Mouse (Mus musculus): ENCODE measurements around the gene Hist2h3c1.

DNA sequence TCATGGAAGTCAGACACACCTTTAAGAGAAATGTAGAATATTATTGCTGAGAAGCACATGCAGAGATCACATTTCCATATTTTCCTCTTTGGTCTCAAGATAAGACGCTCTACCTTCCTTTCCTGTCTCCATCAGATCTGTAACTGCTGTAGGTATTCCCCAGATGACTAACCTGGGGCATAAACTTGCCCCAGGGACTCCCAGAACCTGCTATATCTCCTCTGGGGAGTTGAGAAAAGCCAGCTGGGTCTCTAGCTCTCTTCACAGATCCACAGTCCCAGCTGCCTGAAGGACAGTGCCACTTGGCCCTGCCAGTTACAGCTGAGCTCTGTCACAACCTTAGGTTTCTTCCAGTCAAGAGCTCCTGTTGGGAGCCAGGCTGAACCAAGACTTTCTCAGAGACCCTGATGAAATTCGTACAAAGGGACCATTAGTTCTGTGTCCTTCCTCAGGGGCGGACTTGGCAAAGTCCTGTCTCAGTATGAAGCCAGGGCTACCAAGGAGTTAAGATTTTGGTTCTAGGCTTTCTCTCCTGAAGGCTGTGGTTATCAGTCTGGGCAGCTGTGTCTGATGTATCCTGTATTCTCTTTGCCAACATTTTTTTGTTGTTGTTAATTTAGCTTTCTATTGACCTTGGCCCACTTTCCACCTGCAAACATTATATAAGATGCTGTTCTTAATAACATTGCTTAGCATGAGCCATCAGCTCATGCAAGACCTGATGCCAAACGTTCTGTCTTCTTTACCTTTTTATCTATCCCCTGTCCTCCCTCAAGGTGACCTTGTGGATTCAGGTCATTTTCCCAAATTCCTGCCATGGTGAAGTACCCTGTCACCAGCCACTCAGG is 15.4 kb upstream of the Hist2h3c1 start:
- TF ChIP-seq CTCF (IDR thresholded peaks at IDR 0.05; ENCODE audit: borderline replicate concordance, control insufficient read depth, extremely low read depth, insufficient read depth, low read length, poor library complexity) (no peak), POLR2A (IDR thresholded peaks at IDR 0.05; ENCODE audit: control insufficient read depth, extremely low read depth, insufficient read depth, low read length, poor library complexity) (no peak)

Measured in thymus, adult 2 months (tissue).